Mouse (Mus musculus): ENCODE measurements around the gene Csf1.
"Not testable (repeated sequence)": the region's sequence is repeated elsewhere in the genome, so short reads cannot be mapped to it uniquely, and the experiment has no call there.

The Csf1 gene

DNA sequence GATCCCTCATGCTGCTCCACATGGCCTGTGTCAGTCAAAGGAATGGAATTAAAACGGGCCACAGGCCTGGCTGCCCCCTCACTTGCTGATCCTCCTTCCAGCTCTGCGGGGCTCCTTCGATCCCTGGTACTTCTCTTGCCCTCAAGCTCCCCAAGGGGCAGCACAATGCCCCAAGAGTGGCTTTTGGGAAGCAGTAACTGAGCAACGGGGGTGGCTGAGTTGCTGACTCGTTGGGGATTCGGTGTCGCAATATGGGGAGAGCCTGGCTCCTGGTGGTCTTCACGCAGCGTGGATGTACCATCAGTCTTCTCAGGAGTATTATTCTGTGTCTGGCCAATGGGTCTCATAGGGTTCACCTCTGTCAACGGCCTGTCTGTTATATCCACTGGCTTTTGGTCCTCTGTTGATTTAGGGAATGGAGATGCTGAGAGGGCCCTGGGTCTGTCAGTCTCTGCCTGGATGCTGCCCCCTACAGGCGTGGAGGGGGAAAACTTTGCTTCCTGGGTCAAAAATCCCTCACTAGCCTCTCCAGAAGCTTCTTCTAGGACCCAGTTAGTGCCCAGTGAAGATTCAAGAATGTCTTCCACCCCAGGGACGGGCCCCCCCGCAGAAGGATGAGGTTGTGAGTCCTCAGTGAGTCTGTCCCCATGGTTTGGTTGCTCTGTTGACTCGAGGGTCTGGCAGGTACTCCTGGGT, 11.9 kb downstream of the Csf1 start:
- no peak for DNase-seq (ENCODE audit: low spot score)

- no peak for DNase-seq (ENCODE audit: low spot score)
Measured at GRCm38 (mm10) chr3:107746026-107746425, 14.2 kb downstream of the Csf1 start.

DNA sequence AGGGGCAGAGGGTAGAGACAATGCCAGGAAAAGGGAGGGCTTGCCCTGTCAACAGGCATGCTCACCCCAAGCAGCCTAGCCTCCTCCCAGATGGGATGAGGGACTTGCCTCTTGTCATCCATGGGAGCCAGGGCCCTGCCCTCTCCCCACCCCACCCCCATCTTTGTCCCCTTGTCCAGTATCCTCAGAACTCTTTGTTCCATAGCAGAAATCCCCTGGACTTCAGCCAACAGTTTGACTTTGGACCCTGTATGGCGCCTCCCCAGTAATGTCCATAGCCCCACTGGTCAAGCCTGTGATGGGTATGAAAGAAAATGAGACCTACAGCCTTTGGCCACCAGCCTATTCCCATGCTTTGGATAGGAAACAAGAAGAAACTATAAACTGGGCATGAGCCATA, 16.6 kb downstream of the Csf1 start:
- no peak for DNase-seq (ENCODE audit: low spot score)

DNA sequence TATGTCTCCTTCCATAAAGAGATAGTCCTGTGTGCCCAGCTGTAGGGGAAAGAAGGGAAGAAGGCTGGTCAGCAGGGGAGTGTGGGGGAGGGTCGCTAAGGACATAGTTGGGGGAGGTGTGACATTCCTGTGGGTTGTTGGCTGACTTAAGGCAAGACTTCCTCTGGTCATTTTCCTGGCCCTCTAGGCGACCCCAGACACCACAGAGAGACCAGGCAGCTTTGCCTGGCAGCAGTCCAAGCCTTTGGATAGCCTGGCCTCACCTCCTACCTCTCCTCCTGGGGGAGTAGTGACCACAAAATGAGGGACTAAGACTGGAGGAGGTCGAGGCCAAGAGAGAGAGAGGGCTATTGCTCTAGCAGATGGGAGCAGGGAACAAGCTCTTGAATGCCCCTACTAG, 17.2 kb downstream of the Csf1 start:
- DNase-seq (ENCODE audit: low spot score), result no peak

DNA sequence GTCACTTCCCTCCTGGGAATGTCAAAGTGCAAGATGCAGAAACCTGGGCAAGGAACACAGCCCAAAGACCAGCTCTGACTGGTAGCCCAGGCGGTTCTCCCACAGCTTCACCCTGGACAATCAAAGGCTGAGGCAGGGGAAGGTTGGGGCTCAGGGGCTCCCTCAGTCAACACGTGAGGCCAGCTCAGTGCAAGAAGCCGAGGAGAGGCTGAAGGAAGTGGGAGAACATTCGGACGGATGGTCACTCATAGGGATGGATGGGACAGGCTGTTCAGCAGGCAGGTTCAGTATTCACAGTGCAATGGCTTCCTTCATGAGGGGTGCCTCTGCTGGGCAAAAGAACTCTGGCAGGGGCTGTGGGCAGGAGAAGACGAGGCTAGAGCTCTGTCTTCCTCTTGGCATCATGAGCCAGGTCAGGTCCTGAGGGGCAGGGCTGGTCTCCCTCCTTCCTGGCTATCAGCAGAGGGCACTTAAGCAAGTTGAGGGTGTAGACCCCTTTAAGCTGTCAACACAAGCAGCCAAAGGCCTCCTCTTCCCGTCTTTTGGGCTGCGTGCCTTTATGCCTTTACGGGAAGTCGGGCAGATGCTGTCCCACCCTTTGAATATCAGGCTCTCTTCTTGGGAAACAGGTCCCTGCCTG, 18.1 kb downstream of the Csf1 start:
- DNase-seq (ENCODE audit: low spot score), result no peak

- DNase-seq (ENCODE audit: low spot score), result no peak
Measured at GRCm38 (mm10) chr3:107741387-107741786, 18.9 kb downstream of the Csf1 start.

DNA sequence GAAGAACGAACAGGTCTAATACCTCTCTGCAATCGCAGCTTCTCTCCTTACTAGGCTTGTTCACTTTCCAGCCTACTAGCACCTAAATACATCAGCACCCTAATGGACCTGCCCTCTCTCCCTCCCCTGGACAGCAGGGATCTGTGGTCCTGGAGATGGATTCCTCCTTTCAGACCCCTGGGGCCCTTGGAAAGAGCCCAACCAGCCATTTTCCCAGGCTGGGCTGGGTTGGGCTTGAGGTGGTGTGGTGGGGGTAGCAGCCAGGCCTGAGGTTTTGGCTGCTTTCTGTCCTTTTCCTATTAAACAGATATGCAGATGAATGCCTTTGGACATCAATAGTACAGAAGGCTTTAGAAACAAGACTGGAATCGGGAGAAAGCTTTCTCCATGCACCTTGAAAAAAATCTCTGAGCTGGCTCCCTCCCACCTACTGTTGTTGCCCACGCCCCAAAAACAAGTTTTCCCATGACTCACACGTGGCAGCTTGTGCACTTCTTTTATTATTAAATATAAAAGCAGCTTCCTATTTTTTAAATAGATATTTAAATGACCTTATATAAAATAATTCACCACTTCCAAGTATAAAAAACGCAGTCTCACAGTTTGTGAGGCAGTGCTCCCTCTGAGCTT, 19.6 kb downstream of the Csf1 start:
- DNase-seq (ENCODE audit: low spot score), result no peak

- no peak for DNase-seq (ENCODE audit: low spot score)
Measured at GRCm38 (mm10) chr3:107739966-107740365, 20.3 kb downstream of the Csf1 start.

DNA sequence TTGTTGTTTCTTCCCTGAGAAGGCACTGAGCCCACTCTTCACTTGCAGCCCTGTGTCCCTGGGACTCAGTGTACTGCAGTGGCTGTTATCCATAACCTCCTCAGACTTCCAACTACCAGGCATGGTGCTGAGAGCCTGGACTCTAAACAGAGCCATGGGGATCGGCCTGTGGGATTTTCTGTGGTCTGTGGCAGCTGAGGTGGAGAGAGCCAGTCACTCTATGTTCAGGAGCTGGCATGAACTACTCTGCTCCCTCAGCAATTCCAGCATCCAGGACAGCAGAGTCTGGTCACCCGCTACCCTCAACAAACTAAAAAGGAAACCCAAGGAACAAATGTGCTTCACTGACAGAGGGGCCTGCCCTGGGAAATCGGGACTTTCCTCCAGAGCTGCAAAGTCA, 20.8 kb downstream of the Csf1 start:
- no peak for DNase-seq (ENCODE audit: low spot score)

- no peak for DNase-seq (ENCODE audit: low spot score)
Measured at GRCm38 (mm10) chr3:107738620-107739019, 21.6 kb downstream of the Csf1 start.

DNA sequence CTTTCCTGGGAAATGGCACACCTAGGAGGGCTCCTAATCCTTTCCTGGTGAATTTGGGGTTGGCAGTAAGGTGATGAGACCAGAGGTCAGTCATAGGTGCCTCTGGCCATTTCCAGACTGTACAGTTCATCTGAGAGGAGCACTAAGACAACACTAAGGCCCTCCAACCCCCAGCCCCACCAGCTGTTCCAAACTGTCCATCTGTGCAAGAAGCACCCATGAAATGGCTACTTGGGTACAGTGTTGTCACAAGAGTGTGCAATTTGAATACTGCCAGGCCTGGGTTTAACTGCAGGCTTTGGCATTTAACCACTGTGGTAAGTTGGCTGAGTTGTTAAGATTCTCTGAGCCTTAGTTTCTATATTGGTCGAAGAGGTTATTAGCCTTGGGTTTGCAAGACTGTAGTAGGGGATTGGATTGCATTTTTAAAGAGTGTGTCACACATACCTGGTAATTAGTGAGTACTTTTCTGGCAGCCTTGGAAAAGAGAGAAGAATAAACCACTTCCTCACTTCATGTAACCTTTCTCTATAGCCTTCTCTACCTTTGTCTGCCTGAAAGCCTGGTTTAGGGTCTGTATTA, 22.6 kb downstream of the Csf1 start:
- no peak for DNase-seq (ENCODE audit: low spot score)

DNA sequence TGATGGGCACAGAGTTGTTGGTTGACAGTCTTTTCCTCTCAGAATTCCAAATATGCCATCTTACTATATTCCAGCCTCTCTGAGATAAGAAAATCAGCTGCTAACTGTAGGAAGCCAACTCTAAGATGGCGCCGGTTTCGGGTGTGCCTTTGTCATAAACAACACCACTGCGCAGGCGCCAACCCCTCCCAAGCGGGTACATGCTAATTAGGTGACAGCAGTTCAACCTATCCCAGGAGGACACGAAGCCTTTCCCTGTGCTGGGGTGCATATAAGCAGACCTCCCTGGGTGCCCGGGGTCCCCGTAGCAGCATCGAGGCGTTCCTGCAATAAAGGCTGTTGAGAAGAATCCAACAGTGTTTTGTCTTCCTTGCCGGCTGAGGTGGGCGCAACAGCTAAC, 24.6 kb downstream of the Csf1 start:
- not testable (repeated sequence) for DNase-seq (ENCODE audit: low spot score)

GRCm38 (mm10) chr3:107733329-107733728, 26.9 kb downstream of the Csf1 start:
- DNase-seq (ENCODE audit: low spot score), result no peak

DNA sequence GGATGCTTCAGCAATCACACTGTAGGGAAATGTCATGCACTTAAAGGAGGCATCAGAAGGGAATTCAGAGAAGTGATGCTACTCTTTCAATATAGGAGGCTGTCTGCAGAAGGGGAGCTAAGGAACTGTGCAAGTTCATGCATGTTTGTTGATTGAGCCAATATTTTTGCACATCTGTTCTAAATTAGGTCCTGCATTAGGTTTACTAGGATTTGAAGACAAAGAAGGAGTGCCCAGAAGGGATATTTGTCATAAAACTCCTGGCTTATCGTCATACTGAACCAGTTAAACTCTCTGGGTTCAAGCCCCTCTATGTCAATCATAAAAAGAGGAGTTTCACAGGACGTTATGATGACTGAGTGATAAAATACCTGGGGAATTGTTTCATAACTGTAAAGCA, 30.0 kb downstream of the Csf1 start:
- no peak for DNase-seq (ENCODE audit: low spot score)

- DNase-seq (ENCODE audit: low spot score), result no peak
Measured at GRCm38 (mm10) chr3:107728509-107728908, 31.8 kb downstream of the Csf1 start.

- DNase-seq (ENCODE audit: low spot score), result no peak
Measured at GRCm38 (mm10) chr3:107715971-107716370, 44.3 kb downstream of the Csf1 start.

- no peak for DNase-seq (ENCODE audit: low spot score)
Measured at GRCm38 (mm10) chr3:107714276-107714933, 45.9 kb downstream of the Csf1 start.

GRCm38 (mm10) chr3:107712081-107712480, 48.2 kb downstream of the Csf1 start:
- DNase-seq (ENCODE audit: low spot score), result no peak

DNA sequence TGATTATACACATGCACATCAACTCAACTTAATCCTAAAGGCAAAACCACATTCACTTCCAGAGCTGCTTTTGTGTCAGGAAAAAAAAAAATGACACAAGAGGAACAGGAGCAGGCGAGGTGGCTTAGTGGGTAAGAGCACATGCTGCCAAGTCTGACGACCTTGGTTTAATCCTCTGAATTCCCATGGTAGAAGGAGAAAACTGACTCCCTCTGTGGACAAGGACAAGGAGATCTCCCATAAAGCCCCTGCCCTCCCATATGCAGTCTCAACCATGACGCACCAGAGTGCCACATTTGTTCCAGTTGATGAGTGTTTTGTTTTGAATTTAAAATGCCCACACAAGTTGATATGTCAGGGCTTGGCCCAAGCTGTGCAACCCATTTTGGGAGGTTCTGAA, 51.1 kb downstream of the Csf1 start:
- no peak for DNase-seq (ENCODE audit: low spot score)

- DNase-seq (ENCODE audit: low spot score), result no peak
Measured at GRCm38 (mm10) chr3:107707239-107707638, 53.0 kb downstream of the Csf1 start.

DNA sequence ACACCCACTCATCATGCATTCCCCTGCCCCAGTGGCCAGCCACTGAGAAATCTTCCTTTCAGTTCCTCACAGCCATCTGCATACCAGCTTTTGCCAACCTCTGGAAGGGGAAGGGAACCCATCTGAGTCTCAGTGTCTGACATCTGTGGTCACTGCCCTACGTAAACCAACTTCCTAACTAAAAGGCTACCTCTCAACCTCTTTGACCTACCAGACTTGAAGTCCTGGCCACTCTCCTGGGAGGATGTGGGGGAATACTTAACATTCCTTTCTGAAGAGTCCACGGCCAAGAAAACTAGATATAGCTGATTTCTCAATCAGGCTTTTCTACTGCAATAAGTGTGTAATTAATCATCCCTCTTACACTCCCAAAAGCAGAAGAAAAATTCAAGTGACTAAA, 54.1 kb downstream of the Csf1 start:
- DNase-seq (ENCODE audit: low spot score), result no peak

GRCm38 (mm10) chr3:107704371-107704705, 55.9 kb downstream of the Csf1 start:
- DNase-seq (ENCODE audit: low spot score), result no peak

All from T-cell, adult 2 months (primary cell).